Mouse (Mus musculus) ovary, postnatal 14 days (tissue): ENCODE results near the gene Poc1b.

Experiments used
- DNase-seq: peaks from one replicate; pipeline ENCODE4 v3.0.0; 2022; ENCODE audit warnings: low spot score

Gene Poc1b

GRCm38 (mm10) chr10:99106703-99107631 is at the start of gene Poc1b:
Gene Poc1b, plus strand, starts transcription at chr10:99107036.
- peak; percentile 70 for DNase-seq

GRCm38 (mm10) chr10:99060588-99060987 is 46.2 kb upstream of the Poc1b start:
- no peak for DNase-seq

DNA sequence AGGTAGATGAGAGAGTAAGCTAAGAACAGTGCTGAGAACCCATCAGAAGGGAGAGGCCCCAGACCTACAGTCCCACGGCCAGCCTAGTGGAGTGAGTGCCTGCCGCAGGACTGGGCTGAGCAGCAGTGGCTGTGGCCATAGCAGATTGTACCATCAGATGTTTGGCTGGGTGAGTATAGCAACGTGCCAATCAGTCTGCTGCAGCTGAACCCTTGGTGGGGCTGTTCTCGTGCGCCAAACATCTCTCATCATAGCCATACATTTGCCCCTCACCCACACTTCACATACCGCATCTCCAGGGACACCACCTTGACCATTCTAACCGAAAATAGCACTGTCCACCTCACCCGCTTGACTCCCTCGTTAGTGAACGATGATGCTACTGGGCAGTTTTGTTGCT is 45.4 kb upstream of the Poc1b start:
- no peak for DNase-seq

- DNase-seq = no peak
These were observed 44.3 kb upstream of the Poc1b start for GRCm38 (mm10) chr10:99062546-99062945.

DNA sequence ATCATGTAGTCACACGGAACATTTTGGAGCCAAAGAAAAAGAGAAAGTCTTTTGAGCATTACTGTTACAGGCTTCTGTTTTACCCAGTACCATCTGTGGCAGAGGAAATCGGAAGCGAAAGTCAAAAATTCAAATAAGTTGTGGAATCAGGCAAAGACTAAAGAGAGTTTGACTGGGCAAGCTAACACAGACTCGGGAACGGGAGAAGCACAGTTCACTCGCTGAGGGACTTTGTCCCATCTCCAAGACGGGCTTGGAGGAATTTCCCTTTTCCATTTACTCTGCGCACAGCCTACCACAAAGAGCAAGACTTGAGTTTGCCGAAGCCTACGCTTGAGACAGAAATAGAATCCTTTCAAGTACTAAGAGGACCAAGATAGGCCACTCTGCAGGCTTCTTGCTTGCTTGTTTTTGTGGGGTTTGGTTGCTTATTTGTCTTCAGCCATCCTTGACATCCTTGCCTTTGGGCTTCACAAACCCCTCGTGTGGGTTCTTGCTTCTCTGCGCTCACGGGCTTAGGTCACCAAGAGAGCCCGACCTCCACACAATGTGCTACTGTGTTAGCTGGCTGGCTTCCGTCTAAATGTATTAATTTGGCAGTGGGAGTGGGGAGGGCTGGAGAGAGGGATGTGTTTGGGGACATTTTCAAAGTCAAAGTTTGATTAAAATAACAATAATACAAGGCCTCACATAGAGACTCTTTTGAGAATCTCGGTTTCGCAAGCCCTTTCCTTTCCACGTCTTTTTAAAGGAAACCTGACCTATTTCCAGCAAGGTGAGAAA is 30.5 kb upstream of the Poc1b start:
- DNase-seq = no peak

- DNase-seq = no peak
These were observed 28.2 kb upstream of the Poc1b start for GRCm38 (mm10) chr10:99078621-99079020.

DNA sequence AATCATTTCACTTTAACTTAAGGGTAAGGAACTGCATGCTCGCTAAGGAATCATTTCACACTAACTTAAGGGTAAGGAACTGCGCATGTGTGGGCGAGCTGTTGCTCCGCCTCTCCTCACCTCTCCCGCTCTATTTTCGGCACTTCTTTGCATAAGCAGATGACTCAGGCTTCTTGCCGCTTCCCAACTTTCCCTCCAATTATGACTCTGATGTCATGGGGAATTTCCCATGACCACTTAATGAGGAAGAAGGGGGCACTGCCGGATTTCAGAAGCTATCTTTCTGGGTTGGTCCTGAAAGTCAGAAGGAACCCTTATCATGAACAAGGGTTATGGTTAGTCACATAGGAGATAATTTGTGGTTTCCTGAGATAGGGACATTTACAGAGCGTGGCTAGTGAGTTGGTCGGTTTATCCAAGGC is 25.3 kb upstream of the Poc1b start:
- DNase-seq = no peak

- no peak for DNase-seq
These were observed 23.3 kb upstream of the Poc1b start for GRCm38 (mm10) chr10:99083431-99084003.

DNA sequence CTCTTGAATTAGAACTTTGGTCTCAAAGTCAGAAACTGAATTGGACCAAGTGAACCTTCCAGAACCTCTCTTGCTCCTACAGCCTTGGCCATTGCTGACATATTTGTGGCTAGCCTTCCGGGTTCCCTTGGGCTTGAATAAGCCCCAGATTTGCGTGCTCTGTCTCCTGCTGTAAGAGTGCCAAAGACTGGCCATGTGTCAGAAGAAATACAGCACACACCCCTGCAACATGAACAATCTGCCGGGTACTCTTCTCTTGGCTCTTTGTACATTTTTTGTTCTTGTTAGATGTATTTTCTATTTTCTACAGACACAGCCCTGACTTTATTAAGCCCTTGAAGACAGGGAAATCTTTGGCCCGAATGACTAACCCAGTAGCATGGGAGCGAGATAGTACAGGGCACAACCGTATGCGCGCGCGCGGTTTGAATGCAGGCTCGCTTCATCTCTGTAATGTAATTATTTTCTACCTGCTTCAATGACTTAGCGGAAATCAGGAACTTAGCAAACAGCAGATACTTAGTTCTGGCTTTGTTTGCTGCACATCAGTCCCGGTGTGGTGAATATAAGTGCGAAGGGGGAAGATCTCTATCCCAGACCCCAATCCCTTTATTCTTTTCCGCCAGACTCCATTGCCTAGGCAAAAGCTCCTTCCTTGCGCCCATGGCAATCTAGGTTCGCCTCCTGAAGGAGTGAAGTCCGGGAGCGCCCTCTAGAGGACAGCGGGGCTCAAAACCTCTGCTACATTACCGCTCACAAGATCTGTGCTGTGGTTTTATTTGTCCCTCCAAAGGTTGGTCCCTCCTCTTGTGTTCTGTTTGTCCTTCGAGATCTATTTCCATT is 22.2 kb upstream of the Poc1b start:
- DNase-seq = peak; percentile 80

DNA sequence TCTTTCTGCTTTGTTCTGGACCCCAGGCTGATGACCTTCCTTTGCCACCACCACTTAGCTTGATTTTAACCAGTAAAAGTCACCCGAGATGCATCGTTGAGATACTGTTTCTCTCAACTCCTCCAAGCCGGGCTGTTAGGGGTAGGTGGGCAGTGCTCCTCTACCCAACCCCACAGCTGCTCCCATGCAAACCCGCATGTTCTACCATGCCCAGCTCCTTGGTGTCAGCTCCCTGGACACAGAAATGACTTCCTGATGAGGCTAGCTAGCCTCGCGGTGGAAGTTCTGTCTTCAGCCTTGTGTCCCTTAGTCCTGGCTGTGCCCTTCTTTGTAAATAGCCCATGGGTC is 21.6 kb upstream of the Poc1b start:
- DNase-seq = no peak

- DNase-seq = no peak
These were observed 20.8 kb upstream of the Poc1b start for GRCm38 (mm10) chr10:99086029-99086428.

DNA sequence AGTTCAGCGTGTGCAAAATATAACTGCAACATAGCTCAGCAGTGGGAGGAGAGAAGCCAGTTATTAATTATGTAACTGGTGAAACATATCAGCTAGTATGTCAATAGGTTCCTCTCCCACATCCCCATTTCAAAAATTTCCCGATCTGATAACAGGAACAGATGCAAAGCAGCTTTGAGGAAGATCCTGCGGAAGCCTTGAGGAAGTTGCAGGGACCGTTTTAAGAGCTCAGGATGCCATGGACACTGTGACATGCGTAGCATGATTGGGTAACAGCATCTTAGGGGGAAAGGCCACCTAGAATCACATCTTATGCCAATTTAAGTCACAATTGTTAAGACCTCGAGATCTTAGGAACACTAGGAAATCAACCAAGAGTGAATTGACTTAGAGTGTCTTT is 16.9 kb upstream of the Poc1b start:
- no peak for DNase-seq

- DNase-seq = no peak
These were observed 13.5 kb upstream of the Poc1b start for GRCm38 (mm10) chr10:99093364-99093763.

DNA sequence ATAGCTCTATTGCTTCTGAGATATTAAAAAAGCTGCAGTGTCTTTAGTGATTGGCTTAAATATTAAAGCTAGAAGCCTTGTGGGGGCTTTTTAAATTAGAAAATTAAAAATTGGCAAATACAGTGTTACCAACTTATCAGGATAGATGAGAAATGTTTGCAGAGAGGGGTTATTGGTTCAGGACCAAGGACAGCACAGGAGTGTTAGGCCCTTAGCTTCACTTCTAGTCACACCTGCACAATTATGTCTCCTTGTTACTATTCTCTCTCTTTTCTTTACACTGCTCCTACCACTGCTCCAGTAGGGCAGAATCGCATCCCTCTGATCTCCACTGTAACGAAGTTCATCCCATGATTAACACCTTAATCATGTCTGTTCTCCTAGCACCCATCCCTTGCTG is 11.7 kb upstream of the Poc1b start:
- DNase-seq = no peak

GRCm38 (mm10) chr10:99097374-99097773 is 9.5 kb upstream of the Poc1b start:
- no peak for DNase-seq

DNA sequence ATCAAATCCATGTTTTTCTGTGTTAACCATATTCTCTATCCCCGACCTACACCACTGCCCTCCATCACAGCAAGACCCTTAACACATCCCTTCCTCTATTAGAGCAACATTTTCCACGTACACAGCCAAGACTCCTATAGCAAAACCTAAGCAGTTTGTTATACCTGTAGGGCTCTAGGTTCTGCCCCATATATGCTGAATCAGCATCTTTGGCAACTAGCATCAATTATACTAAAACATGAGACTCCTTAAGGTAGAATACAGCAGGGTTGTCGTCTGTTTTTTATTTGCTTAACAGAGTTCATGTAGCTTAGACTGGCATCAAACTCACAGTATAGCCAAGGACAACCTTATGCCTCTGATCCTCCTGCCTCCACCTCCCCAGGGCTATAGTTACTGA is 1.3 kb upstream of the Poc1b start:
- no peak for DNase-seq

DNA sequence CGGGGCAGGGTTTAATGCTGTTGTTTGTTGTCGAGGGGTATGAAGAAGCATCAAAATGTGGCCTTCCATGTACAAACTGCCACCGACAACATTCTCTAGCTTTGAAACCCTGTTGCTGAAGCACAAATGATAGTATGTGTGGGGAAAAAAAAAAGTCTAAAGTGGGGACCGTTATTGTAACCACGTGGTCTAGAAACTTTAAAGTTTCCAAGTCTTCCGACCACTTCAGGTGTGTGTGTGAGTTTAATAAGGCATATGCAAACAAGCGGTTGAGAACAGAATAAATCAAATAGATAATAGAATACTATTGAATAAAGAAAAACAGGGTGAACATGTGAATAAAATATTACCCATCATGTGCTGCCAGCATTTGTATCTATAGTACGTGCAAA is 529 bp upstream of the Poc1b start:
- DNase-seq = no peak

DNA sequence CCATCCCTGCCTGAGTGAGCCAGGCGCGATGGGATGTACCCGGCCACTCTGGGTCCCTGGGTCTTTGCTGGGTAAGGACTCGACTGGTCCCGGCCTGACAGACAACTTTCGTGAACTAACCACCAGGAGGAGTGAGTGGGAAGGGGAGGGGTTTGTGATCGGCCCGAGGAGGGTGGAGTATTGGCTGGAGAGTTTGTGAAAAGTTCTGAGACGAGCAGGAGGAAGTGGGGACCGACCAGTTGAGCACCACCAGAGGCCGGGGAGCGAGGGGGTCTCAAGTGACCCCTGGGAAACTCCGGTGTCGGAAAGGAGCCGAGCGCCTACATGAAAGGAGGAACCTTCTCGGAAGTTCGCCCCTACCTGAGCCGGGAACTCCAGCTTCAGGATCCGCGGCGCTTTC is 1.1 kb downstream of the Poc1b start, which contains the start of gene Galnt4:
TSS of gene Galnt4 (plus strand) at position 196 of the 400 bp plus-strand sequence.
- peak; percentile 70 for DNase-seq

DNA sequence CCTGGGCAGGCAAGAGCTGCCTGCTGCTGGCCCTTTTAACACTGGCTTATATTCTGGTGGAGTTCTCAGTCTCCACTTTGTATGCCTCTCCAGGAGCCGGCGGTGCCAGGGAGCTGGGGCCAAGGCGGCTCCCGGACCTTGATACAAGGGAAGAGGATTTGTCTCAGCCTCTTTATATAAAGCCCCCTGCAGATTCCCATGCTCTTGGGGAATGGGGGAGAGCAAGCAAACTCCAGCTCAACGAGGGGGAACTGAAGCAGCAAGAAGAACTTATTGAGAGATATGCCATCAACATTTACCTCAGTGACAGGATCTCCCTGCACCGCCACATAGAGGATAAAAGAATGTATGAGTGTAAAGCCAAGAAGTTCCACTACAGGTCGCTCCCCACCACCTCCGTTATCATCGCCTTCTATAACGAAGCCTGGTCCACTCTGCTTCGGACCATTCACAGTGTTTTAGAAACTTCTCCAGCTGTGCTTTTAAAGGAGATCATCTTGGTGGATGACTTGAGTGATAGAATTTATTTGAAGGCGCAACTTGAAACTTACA is 1.7 kb downstream of the Poc1b start:
- DNase-seq = no peak

- no peak for DNase-seq
These were observed 6.7 kb downstream of the Poc1b start for GRCm38 (mm10) chr10:99113533-99113932.

DNA sequence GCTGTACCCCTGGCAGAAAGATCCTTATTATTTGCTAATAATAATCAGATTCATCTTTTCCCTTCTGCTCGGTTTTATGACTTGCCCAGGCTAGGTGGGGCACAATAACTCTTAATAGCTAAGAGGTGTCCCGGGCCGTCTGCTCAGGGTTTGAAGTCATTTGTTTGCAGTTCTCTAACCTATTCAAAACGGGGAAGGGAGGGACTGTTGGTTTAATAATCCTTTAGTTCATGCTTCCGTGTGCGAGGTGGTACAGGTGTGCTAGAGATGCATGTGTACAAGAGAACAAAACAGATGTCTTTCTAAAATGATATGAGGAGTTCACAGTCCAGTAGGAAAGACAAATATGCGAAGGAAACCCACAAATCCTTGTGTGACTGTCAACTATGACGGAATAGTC is 7.5 kb downstream of the Poc1b start:
- no peak for DNase-seq
